Comparison of ENCODE assay signal across 20 mouse cellular contexts in genomic region chr10:58810181-58810580, GRCm38 (mm10). TPM values are rescaled to one million over a fixed set of nuclear protein-coding genes. Genes with fewer than 3 reads are reported as not detected.
"Had no signal": no experiment of that assay in that cellular context is flagged by ENCODE, and none has a peak within 500 bp of the region (broad histone marks: within the 10 kb centered on the region; RNA-seq: fewer than 3 reads in every experiment).

No protein-coding gene starts in this region.

- H3K36me3 ChIP-seq: limb, embryonic 15.5 days; neural tube, embryonic 13.5 days had no signal

- DNase-seq: kidney, adult 18-20 months; kidney, adult 9 months; kidney, postnatal 14 days; kidney, postnatal 4 days; liver, postnatal 0 days; lung, postnatal 14 days; lung, postnatal 4 days; midbrain, embryonic 14.5 days; retina, postnatal 1 day; thymus, adult 2 months; thymus, postnatal 14 days; thymus, postnatal 4 days had no signal

- H3K9me3 ChIP-seq: limb, embryonic 15.5 days; neural tube, embryonic 13.5 days had no signal

- ATAC-seq: liver, postnatal 0 days had no signal

- H3K4me3 ChIP-seq: limb, embryonic 15.5 days; neural tube, embryonic 13.5 days had no signal

- H3K27ac ChIP-seq: limb, embryonic 15.5 days; liver, embryonic 14.5 days; neural tube, embryonic 13.5 days; stomach, postnatal 0 days had no signal

- H3K9ac ChIP-seq: limb, embryonic 15.5 days; liver, embryonic 14.5 days; liver, postnatal 0 days; neural tube, embryonic 13.5 days had no signal

- H3K4me2 ChIP-seq: limb, embryonic 15.5 days; liver, embryonic 11.5 days; midbrain, embryonic 11.5 days; neural tube, embryonic 13.5 days had no signal

RNA-seq across cellular contexts. Expression of gene Sh3rf3, which starts 3.0 kb away (rescaled TPM):
- total RNA-seq: megakaryocyte-erythroid progenitor cell, adult 5-6 weeks; neutrophil, adult 5-6 weeks had no signal
- polyA plus RNA-seq: liver, embryonic 11.5 days; liver, embryonic 14.5 days; liver, postnatal 0 days had no signal
